Mouse (Mus musculus): ENCODE measurements around the gene Ralgps2. TPM values are rescaled to one million over a fixed set of nuclear protein-coding genes. Genes with fewer than 3 reads are reported as not detected.

Gene Ralgps2
- polyA plus RNA-seq, 1 experiment from 2014 or later = 44.2 TPM

DNA sequence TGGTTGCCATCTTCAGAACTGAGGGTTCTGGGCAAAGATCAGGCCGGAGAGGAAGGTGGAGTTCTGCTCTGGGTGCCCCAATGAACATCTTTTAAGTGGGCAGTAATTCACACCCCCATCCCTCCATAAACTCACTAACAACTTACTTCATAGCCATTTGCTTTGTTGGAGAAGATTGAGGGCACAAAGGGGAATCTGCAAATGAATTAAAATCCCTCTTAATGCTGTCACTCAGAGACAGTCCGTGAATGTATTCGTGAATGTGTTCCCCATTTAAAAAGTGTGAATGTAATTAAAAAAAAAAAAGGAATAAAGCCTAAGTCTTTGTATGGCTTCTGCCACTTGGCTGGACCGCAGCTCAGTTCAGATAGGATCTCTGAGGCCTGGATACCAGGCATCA, 159.8 kb downstream of the Ralgps2 start:
- peaks cover 46% of the 10 kb centered on the region for H3K4me1 ChIP-seq
- ATAC-seq (ENCODE audit: extremely low read depth, insufficient number of reproducible peaks, low FRiP score, low TSS enrichment) = no peak
- H3K4me3 ChIP-seq = peak overlapping the region; percentile 38
- H3K9ac ChIP-seq = peak overlapping the region; percentile 73
- no peaks in the 10 kb centered on the region for H3K36me3 ChIP-seq
- WGBS = 80% methylated on average over 4 of the region's 4 CpGs
- no peaks in the 10 kb centered on the region for H3K27me3 ChIP-seq (replicated peaks)
- H3K4me2 ChIP-seq = peak overlapping the region; percentile 65
- H3K27ac ChIP-seq (replicated peaks) = peak overlapping the region; percentile 82
- H3K9me3 ChIP-seq = no peaks in the 10 kb centered on the region

DNA sequence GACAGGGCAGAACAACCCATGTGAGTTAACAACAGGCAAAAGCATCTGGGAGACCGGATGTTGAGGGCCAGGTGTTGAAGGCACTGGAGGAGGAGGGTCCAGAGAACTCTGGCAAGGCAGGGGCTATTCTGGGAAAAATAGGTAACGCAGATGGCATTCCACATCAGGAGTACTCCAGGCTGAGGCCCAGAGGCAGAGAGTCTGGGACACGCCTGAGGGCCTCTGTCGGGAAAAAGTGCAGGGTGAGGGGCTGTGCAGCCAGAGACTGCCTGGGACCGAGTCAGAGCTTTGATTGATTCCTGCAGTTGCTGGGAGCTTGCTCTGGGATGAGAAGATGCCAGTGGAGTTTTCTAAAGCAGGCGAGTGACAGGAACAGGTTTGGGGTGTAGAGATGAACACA, 160.4 kb downstream of the Ralgps2 start:
- Histone ChIP-seq H3K27me3 (replicated peaks) (no peaks in the 10 kb centered on the region), H3K9ac (peak overlapping the region; percentile 73), H3K9me3 (no peaks in the 10 kb centered on the region), H3K27ac (replicated peaks) (peak overlapping the region; percentile 82), H3K4me2 (peak overlapping the region; percentile 65), H3K4me3 (peak overlapping the region; percentile 38), H3K4me1 (peaks cover 46% of the 10 kb centered on the region), H3K36me3 (no peaks in the 10 kb centered on the region)
- 28% methylated on average over 6 of the region's 6 CpGs for WGBS
- no peak for ATAC-seq (ENCODE audit: extremely low read depth, insufficient number of reproducible peaks, low FRiP score, low TSS enrichment)

DNA sequence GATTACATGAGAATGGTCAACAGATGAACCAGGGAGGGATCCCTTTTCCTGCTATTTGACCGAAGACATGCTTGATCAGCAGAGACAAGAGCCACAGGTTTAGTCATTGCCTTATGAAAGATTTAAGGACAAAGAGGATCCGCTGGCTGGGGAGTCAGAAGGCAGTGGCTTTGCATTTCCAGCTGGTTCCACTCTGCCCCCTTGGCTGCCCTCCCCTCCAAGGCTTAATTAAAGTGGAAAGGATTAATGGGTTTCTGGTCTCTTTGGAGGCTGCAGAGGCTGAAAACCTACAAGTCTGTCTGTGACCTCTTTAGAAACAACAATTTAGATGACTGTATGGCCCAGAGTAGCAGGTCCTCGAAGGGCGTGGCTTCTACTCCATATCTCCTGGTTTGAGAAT, 161.5 kb downstream of the Ralgps2 start:
- H3K9me3 ChIP-seq = no peaks in the 10 kb centered on the region
- no peak overlapping the region for H3K4me2 ChIP-seq
- H3K4me3 ChIP-seq = no peak overlapping the region
- 86% methylated on average over 4 of the region's 4 CpGs for WGBS
- no peak for ATAC-seq (ENCODE audit: extremely low read depth, insufficient number of reproducible peaks, low FRiP score, low TSS enrichment)
- no peaks in the 10 kb centered on the region for H3K36me3 ChIP-seq
- peaks cover 46% of the 10 kb centered on the region for H3K4me1 ChIP-seq
- no peaks in the 10 kb centered on the region for H3K27me3 ChIP-seq (replicated peaks)
- H3K9ac ChIP-seq = no peak overlapping the region
- H3K27ac ChIP-seq (replicated peaks) = no peak overlapping the region

DNA sequence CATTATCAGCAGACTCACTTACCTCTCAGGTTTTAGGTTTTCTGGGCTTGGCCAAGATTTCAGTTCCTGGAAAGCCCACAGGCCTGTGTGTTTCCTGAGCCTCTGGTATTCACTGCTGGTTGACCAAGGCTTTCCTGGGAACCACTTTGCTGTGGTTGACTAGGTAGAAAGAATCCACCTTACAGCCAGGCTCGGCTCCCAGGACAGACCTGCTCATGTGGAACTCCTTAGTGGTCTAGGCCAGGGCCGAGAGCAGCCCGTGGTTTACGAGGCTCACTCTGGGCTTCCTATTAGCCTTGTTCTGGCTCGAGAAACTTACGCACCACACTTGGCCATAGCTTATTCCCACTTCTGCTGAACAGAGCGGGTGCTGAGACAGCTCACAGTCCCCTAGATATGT, 163.4 kb downstream of the Ralgps2 start:
- Histone ChIP-seq H3K9ac (no peak overlapping the region), H3K9me3 (no peaks in the 10 kb centered on the region), H3K27ac (replicated peaks) (no peak overlapping the region), H3K4me1 (peaks cover 29% of the 10 kb centered on the region), H3K27me3 (replicated peaks) (no peaks in the 10 kb centered on the region), H3K4me3 (no peak overlapping the region), H3K4me2 (no peak overlapping the region), H3K36me3 (no peaks in the 10 kb centered on the region)
- ATAC-seq (ENCODE audit: extremely low read depth, insufficient number of reproducible peaks, low FRiP score, low TSS enrichment) = no peak
- 90% methylated on average over 7 of the region's 7 CpGs for WGBS

- Histone ChIP-seq H3K27ac (replicated peaks) (no peak overlapping the region), H3K27me3 (replicated peaks) (no peaks in the 10 kb centered on the region), H3K9ac (no peak overlapping the region), H3K4me3 (no peak overlapping the region), H3K4me2 (no peak overlapping the region), H3K4me1 (peaks cover 26% of the 10 kb centered on the region), H3K36me3 (no peaks in the 10 kb centered on the region), H3K9me3 (no peaks in the 10 kb centered on the region)
- ATAC-seq (ENCODE audit: extremely low read depth, insufficient number of reproducible peaks, low FRiP score, low TSS enrichment) = no peak
- WGBS = 76% methylated on average over 4 of the region's 4 CpGs
These were observed 164.2 kb downstream of the Ralgps2 start for GRCm38 (mm10) chr1:156775190-156775589.

GRCm38 (mm10) chr1:156770845-156771244, 168.6 kb downstream of the Ralgps2 start:
- Histone ChIP-seq H3K27ac (replicated peaks) (no peak overlapping the region), H3K4me3 (no peak overlapping the region), H3K9ac (no peak overlapping the region), H3K27me3 (replicated peaks) (no peaks in the 10 kb centered on the region), H3K4me1 (peaks cover 5% of the 10 kb centered on the region), H3K4me2 (no peak overlapping the region), H3K9me3 (peaks cover 16% of the 10 kb centered on the region), H3K36me3 (no peaks in the 10 kb centered on the region)
- no peak for ATAC-seq (ENCODE audit: extremely low read depth, insufficient number of reproducible peaks, low FRiP score, low TSS enrichment)
- WGBS = 90% methylated on average over 10 of the region's 10 CpGs

DNA sequence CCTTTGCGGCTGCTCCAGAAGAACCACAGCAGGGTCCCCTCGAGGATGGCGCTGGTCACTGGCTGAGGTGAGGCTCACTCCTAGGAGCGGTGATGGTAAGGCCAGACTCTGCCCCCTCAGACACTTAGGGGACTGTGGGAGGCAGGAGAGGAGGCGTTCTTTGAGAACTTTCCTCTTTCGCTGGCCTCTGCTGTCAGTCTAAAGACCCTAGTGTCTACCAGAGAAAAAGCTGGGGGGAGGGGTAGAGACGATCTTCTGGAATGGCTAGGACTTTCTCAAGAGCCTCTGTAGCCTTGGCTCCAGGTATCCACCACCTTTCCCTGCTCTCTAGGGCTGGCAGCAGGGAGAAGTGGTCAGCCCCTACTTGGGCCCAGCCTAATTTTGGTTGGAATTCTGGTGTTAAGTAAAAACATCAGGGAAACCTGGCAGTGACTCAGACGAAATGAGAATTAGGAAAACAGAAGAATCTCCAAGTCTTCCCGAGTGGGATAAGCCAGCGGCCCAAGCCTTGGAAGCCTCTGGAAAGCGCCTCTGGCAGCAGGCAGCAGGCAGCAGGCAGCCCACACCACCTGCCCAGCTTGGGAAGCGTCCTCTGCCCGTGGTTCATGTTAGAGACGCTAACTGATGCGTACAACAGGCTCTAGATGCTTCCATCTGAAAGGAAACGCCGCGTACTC, 169.7 kb downstream of the Ralgps2 start:
- no peak for ATAC-seq (ENCODE audit: extremely low read depth, insufficient number of reproducible peaks, low FRiP score, low TSS enrichment)

DNA sequence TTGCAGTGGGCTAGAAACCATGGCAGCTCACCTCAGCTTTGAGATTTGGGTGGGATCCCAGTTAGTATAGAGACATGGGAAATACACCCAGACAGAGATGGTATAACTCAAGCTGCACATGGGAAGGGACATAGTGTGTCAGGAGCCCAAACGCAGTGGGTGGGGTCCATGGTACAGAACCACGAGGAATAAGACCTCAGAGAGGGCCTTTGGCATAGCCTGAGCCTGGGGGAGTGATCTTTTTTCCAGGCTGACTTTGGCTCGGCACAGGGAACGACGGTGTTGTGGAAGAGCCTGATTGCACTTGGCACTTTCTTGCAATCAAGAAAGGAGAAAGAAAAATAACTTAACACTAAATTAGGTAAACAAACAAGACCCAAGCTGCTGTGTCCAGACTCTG, 170.3 kb downstream of the Ralgps2 start:
- Histone ChIP-seq H3K9me3 (peaks cover 20% of the 10 kb centered on the region), H3K9ac (no peak overlapping the region), H3K4me3 (no peak overlapping the region), H3K27ac (replicated peaks) (no peak overlapping the region), H3K4me2 (no peak overlapping the region), H3K27me3 (replicated peaks) (no peaks in the 10 kb centered on the region), H3K36me3 (no peaks in the 10 kb centered on the region), H3K4me1 (peaks cover 5% of the 10 kb centered on the region)
- 45% methylated on average over 5 of the region's 5 CpGs for WGBS
- no peak for ATAC-seq (ENCODE audit: extremely low read depth, insufficient number of reproducible peaks, low FRiP score, low TSS enrichment)

More for the DNA sequence above, 169.7 kb downstream of the Ralgps2 start:
- Histone ChIP-seq H3K27me3 (replicated peaks) (no peaks in the 10 kb centered on the region), H3K4me3 (no peak overlapping the region), H3K4me2 (no peak overlapping the region), H3K4me1 (peaks cover 5% of the 10 kb centered on the region), H3K9me3 (peaks cover 19% of the 10 kb centered on the region), H3K27ac (replicated peaks) (no peak overlapping the region), H3K36me3 (no peaks in the 10 kb centered on the region), H3K9ac (no peak overlapping the region)
- 67% methylated on average over 18 of the region's 18 CpGs for WGBS

GRCm38 (mm10) chr1:156765311-156765710, 174.1 kb downstream of the Ralgps2 start:
- Histone ChIP-seq H3K4me1 (peaks cover 19% of the 10 kb centered on the region), H3K4me3 (no peak overlapping the region), H3K27me3 (replicated peaks) (no peaks in the 10 kb centered on the region), H3K27ac (replicated peaks) (no peak overlapping the region), H3K4me2 (no peak overlapping the region), H3K36me3 (no peaks in the 10 kb centered on the region), H3K9ac (no peak overlapping the region), H3K9me3 (peaks cover 20% of the 10 kb centered on the region)
- no peak for ATAC-seq (ENCODE audit: extremely low read depth, insufficient number of reproducible peaks, low FRiP score, low TSS enrichment)
- whole genome bisulfite sequencing = 76% methylated on average over 3 of the region's 3 CpGs

DNA sequence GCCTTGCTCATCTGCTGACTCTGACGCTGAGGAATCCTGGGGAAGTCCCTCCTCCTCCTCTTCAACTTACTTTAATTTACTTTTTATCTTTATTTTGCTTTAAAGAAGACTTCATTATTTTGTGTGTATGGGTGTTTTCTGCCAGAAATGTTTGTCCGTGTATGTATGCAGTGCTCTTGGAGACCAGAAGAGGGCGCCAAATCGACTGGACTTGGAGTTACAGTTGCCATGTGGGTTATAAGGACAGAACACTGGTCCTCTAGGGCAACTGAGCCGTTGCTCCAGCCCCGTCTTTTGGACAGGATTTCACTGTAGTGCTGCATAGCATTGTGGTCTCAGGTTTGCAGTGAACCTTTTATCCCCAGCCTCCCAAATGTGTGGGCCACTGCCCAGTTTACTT, 174.8 kb downstream of the Ralgps2 start:
- no peak for ATAC-seq (ENCODE audit: extremely low read depth, insufficient number of reproducible peaks, low FRiP score, low TSS enrichment)
- Histone ChIP-seq H3K4me1 (peaks cover 17% of the 10 kb centered on the region), H3K4me3 (no peak overlapping the region), H3K9ac (no peak overlapping the region), H3K9me3 (peaks cover 20% of the 10 kb centered on the region), H3K4me2 (no peak overlapping the region), H3K27ac (replicated peaks) (no peak overlapping the region), H3K36me3 (no peaks in the 10 kb centered on the region), H3K27me3 (replicated peaks) (no peaks in the 10 kb centered on the region)
- 70% methylated on average over 6 of the region's 6 CpGs for WGBS

GRCm38 (mm10) chr1:156763280-156763679, 176.1 kb downstream of the Ralgps2 start:
- Histone ChIP-seq H3K27ac (replicated peaks) (no peak overlapping the region), H3K36me3 (no peaks in the 10 kb centered on the region), H3K9ac (no peak overlapping the region), H3K9me3 (peaks cover 20% of the 10 kb centered on the region), H3K4me3 (no peak overlapping the region), H3K4me2 (no peak overlapping the region), H3K4me1 (peaks cover 17% of the 10 kb centered on the region), H3K27me3 (replicated peaks) (no peaks in the 10 kb centered on the region)
- 88% methylated on average over 6 of the region's 6 CpGs for WGBS
- no peak for ATAC-seq (ENCODE audit: extremely low read depth, insufficient number of reproducible peaks, low FRiP score, low TSS enrichment)

- Histone ChIP-seq H3K4me2 (peak overlapping the region; percentile 13), H3K36me3 (no peaks in the 10 kb centered on the region), H3K27ac (replicated peaks) (peak overlapping the region; percentile 68), H3K9ac (peak overlapping the region; percentile 38), H3K27me3 (replicated peaks) (no peaks in the 10 kb centered on the region), H3K4me3 (no peak overlapping the region), H3K9me3 (peaks cover 9% of the 10 kb centered on the region), H3K4me1 (peaks cover 17% of the 10 kb centered on the region)
- 0 out of 2 replicates have a peak, but pooled peaks have one; percentile 58 for ATAC-seq (ENCODE audit: extremely low read depth, insufficient number of reproducible peaks, low FRiP score, low TSS enrichment)
- WGBS = 48% methylated on average over 10 of the region's 10 CpGs
These were observed 178.0 kb downstream of the Ralgps2 start for GRCm38 (mm10) chr1:156761430-156761801.

Measured in heart, embryonic 13.5 days (tissue).